Mouse (Mus musculus) mesoderm, embryonic 11.5 days (tissue): ENCODE measurements around the gene Nhsl1.

Experiments used
- DNase-seq: peaks from one replicate; pipeline ENCODE4 v3.0.0-alpha.2; 2012; ENCODE audit warnings: low read depth, low spot score

Nhsl1 gene

GRCm38 (mm10) chr10:18483658-18484057 is 164.9 kb downstream of the Nhsl1 start:
- no peak for DNase-seq

GRCm38 (mm10) chr10:18484731-18485130 is 165.9 kb downstream of the Nhsl1 start:
- no peak for DNase-seq

GRCm38 (mm10) chr10:18488239-18488803 is 169.5 kb downstream of the Nhsl1 start:
- no peak for DNase-seq

GRCm38 (mm10) chr10:18489936-18490335 is 171.2 kb downstream of the Nhsl1 start:
- DNase-seq = no peak

GRCm38 (mm10) chr10:18491952-18492351 is 173.2 kb downstream of the Nhsl1 start:
- no peak for DNase-seq

- no peak for DNase-seq
Measured at GRCm38 (mm10) chr10:18493010-18493894, 174.5 kb downstream of the Nhsl1 start.

- no peak for DNase-seq
Measured at GRCm38 (mm10) chr10:18494249-18494648, 175.5 kb downstream of the Nhsl1 start.

- DNase-seq = no peak
Measured at GRCm38 (mm10) chr10:18497066-18497465, 178.3 kb downstream of the Nhsl1 start.

GRCm38 (mm10) chr10:18501997-18502396 is 183.2 kb downstream of the Nhsl1 start:
- DNase-seq = no peak

GRCm38 (mm10) chr10:18505690-18506089 is 186.9 kb downstream of the Nhsl1 start:
- DNase-seq = no peak

GRCm38 (mm10) chr10:18506501-18506946 is 187.7 kb downstream of the Nhsl1 start:
- DNase-seq = no peak

GRCm38 (mm10) chr10:18507869-18508473 is 189.2 kb downstream of the Nhsl1 start:
- DNase-seq = no peak

GRCm38 (mm10) chr10:18508586-18508985 is 189.8 kb downstream of the Nhsl1 start:
- DNase-seq = no peak

- no peak for DNase-seq
Measured at GRCm38 (mm10) chr10:18510663-18511062, 191.9 kb downstream of the Nhsl1 start.

GRCm38 (mm10) chr10:18511496-18511895 is 192.7 kb downstream of the Nhsl1 start:
- DNase-seq = no peak

GRCm38 (mm10) chr10:18522556-18522955 is 203.8 kb downstream of the Nhsl1 start:
- no peak for DNase-seq

GRCm38 (mm10) chr10:18525311-18525710 is 206.5 kb downstream of the Nhsl1 start:
- no peak for DNase-seq

- DNase-seq = no peak
Measured at GRCm38 (mm10) chr10:18525726-18526125, 206.9 kb downstream of the Nhsl1 start.

- DNase-seq = no peak
Measured at GRCm38 (mm10) chr10:18526184-18526850, 207.5 kb downstream of the Nhsl1 start.

- no peak for DNase-seq
Measured at GRCm38 (mm10) chr10:18526851-18527675, 208.3 kb downstream of the Nhsl1 start.

- no peak for DNase-seq
Measured at GRCm38 (mm10) chr10:18527766-18528165, 209.0 kb downstream of the Nhsl1 start.
